Mouse (Mus musculus) liver, embryonic 14.5 days (tissue): ENCODE data around the gene Naga. TPM values are rescaled to one million over a fixed set of nuclear protein-coding genes. Genes with fewer than 3 reads are reported as not detected.

Source experiments
- ATAC-seq: fragments of 200-750 bp; cut with Nextera tagmentation; 2 replicates; pipeline ENCODE4 v1.8.0; 2017; ENCODE audit warnings: moderate number of reproducible peaks, mild to moderate bottlenecking, moderate library complexity; ENCODE audit not compliant: insufficient read depth
- DNase-seq, 3 experiments: peaks; one replicate each; pipeline ENCODE4 v3.0.0-alpha.2; 2012 to 2013; ENCODE audit warnings: low read depth in 3 of 3, low spot score in 3 of 3
- H3K27ac ChIP-seq: fragments of 300-500 bp; sonication (generic); 2 replicates; pipeline ENCODE4 v1.5.1; 2014; ENCODE audit warnings: moderate library complexity, mild to moderate bottlenecking, control low read depth, inconsistent platforms
- H3K27me3 ChIP-seq: fragments of 300-500 bp; sonication (generic); 2 replicates; pipeline ENCODE4 v1.6.1; 2014; ENCODE audit warnings: mild to moderate bottlenecking, low read length, moderate library complexity; ENCODE audit not compliant: control insufficient read depth, insufficient read depth
- H3K36me3 ChIP-seq: fragments of 300-500 bp; sonication (generic); replicated peaks from 2 replicates; pipeline ENCODE4 v1.6.1; 2014; ENCODE audit warnings: low read depth; ENCODE audit not compliant: control insufficient read depth, insufficient read depth
- H3K4me1 ChIP-seq, 2 experiments: fragments of 200-500 bp in 1 of 2; fragments of 300-500 bp in 1 of 2; sonication (generic) in 1 of 2; replicated peaks; 2 replicates each; pipeline ENCODE4 v1.6.1; 2012 to 2014; ENCODE audit warnings: antibody characterized with exemption in 1 of 2, inconsistent platforms in 1 of 2, low read length in 1 of 2; ENCODE audit not compliant: control insufficient read depth in 2 of 2, insufficient read depth in 2 of 2
- H3K4me2 ChIP-seq: fragments of 300-500 bp; sonication (generic); 2 replicates; pipeline ENCODE4 v1.6.1; 2014; ENCODE audit warnings: low read depth, mild to moderate bottlenecking, control low read depth, moderate library complexity
- H3K4me3 ChIP-seq, 2 experiments: fragments of 200-500 bp in 1 of 2; fragments of 300-500 bp in 1 of 2; sonication (generic) in 1 of 2; 2 replicates each; pipeline ENCODE4 v1.5.1; 2012 to 2014; ENCODE audit warnings: low read depth in 2 of 2, low read length in 2 of 2, mild to moderate bottlenecking in 2 of 2, control low read depth in 1 of 2, inconsistent platforms in 1 of 2, moderate library complexity in 1 of 2; ENCODE audit not compliant: insufficient read depth in 1 of 2
- H3K9ac ChIP-seq: fragments of 300-500 bp; sonication (generic); replicated peaks from 2 replicates; pipeline ENCODE4 v1.6.1; 2014; ENCODE audit warnings: mild to moderate bottlenecking, control low read depth, moderate library complexity
- H3K9me3 ChIP-seq: fragments of 300-500 bp; sonication (generic); 2 replicates; pipeline ENCODE4 v1.6.1; 2016; ENCODE audit warnings: low read length, mixed read lengths; ENCODE audit not compliant: control insufficient read depth
- CTCF ChIP-seq: IDR thresholded peaks from 2 replicates; pipeline ENCODE4 v1.5.1; 2016; ENCODE audit warnings: antibody characterized with exemption, low read depth, control low read depth
- EP300 ChIP-seq: IDR thresholded peaks from 2 replicates; pipeline ENCODE4 v1.6.1; 2016; ENCODE audit warnings: antibody characterized with exemption, low read depth
- WGBS: fragments of 180-500 bp; shearing (Covaris S2); extraction: QIAGEN DNeasy Blood & Tissue Kit; methylation state at CpG from one replicate; pipeline ENCODE4 v1.1.7; 2014; ENCODE audit not compliant: insufficient replicate concordance; 5-methylcytosine and 5-hydroxymethylcytosine counted together
- polyA plus RNA-seq, 2 experiments: library from polyadenylated mRNA; depleted of rRNA in 1 of 2; stranded (reverse) in 1 of 2; unstranded in 1 of 2; fragments of >200 nt; fragmentation: Nextera tagmentation in 1 of 2; extraction: Ambion mirVana in 1 of 2; gene quantifications; 2 replicates each; pipeline versions ENCODE4 v1.2.1 to v1.2.3; 2012 to 2014

The Naga gene
- polyA plus RNA-seq, 2 experiments, result 34.2 to 47.7 TPM

- Histone ChIP-seq H3K9me3 (no peaks in the 10 kb centered on the region), H3K27ac (no peak overlapping the region), H3K4me1 (peaks cover 0 to 5% of the 10 kb centered on the region in 2 experiments; a peak in 2 of 4 replicates), H3K4me2 (no peak overlapping the region), H3K9ac (no peak overlapping the region), H3K27me3 (no peaks in the 10 kb centered on the region), H3K4me3 (no peak overlapping the region), H3K36me3 (no peaks in the 10 kb centered on the region)
- 78% methylated on average over 3 of the region's 4 CpGs for WGBS
- no peak for ATAC-seq
- DNase-seq, result no peak
- TF ChIP-seq CTCF (no peak), EP300 (no peak)
Observed at GRCm38 (mm10) chr15:82362234-82362633, 23.5 kb upstream of the Naga start.

DNA sequence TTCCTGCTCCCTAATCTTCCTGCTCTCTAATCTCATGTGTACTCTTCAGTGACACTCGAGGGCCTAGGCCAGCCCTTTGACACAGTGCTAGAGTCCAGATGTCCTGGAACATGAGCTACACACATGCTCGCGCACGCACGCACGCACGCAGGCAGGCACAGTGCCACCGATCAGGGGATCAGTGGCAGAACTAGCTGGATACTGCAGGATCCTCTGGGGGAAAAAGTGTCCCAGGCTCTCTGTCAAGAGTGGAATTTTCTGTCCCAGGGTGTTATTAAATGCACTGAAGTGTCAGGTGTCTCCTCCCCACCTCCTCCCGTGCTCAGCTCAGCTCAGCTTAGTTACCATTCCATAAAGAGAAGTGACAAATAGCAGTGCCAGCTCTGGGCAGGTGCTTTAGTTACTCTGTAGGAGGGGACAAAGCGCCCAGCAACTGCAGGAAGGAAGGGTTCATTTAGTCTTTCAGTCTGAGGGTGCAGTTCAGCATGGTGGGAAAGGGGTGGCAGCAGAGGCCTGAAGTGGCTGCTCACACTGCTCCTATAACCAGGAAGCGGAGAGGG lies 22.8 kb upstream of the Naga start:
- no peak for DNase-seq
- no peak overlapping the region for H3K9ac ChIP-seq

DNA sequence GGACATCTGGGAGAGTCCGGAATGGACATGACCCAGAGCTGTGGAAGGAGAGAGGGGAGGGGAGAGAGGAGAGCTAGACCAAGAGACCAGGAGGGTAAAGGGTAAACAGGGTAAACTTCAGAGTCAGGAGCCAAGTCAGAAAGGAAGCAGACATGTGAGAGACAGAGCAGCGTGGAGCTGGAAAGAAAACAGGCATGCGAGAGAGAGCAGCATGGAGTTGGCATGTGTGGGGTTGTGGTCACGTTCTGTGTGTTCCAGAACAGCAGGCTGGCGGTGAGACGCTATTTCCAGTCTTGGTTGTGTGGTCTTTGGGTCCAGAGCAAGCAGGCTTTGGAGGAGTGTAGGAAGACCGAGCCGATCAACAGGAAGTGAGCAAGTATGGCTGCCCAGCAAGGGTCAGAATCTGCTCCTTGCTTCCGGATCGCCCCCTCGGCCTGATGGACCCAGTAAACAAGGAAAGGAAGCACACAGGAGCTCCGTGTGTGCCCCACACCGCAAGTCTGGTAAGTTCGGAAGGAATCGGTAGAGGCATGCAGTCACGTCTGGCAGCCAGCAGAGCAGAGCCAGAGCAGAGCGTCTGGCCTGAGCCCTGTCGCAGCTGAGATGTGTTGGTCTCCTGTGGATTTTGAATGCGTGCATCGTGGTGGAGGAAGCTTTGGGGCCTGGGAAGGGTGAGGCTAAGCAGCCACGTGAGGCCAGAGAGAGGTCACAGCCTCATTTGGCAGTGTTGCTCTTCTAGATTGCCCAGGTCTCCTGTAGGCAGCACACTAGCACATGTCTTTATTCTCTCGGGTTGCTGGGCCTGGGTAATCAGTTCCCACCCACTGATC lies 19.9 kb upstream of the Naga start:
- H3K36me3 ChIP-seq, result no peaks in the 10 kb centered on the region
- no peaks in the 10 kb centered on the region for H3K9me3 ChIP-seq
- no peaks in the 10 kb centered on the region for H3K27me3 ChIP-seq
- ATAC-seq, result no peak
- peaks cover 7% of the 10 kb centered on the region in 2 experiments; a peak in 3 of 4 replicates for H3K4me1 ChIP-seq
- H3K9ac ChIP-seq, result no peak overlapping the region
- no peak overlapping the region for H3K4me3 ChIP-seq
- WGBS, result 62% methylated on average over 22 of the region's 22 CpGs
- no peak for DNase-seq
- no peak overlapping the region for H3K27ac ChIP-seq
- no peak for TF ChIP-seq CTCF
- no peak for TF ChIP-seq EP300
- no peak overlapping the region for H3K4me2 ChIP-seq

More for the DNA sequence above, 22.8 kb upstream of the Naga start:
- Histone ChIP-seq H3K4me2 (no peak overlapping the region), H3K4me1 (peaks cover 0 to 5% of the 10 kb centered on the region in 2 experiments; a peak in 2 of 4 replicates), H3K36me3 (no peaks in the 10 kb centered on the region), H3K9me3 (no peaks in the 10 kb centered on the region), H3K27ac (no peak overlapping the region), H3K27me3 (no peaks in the 10 kb centered on the region), H3K4me3 (no peak overlapping the region)
- peak; percentile 41; the same call in 1 of the 2 replicates for ATAC-seq
- WGBS, result 68% methylated on average over 11 of the region's 11 CpGs
- TF ChIP-seq EP300, result no peak
- peak; percentile 40 for TF ChIP-seq CTCF

DNA sequence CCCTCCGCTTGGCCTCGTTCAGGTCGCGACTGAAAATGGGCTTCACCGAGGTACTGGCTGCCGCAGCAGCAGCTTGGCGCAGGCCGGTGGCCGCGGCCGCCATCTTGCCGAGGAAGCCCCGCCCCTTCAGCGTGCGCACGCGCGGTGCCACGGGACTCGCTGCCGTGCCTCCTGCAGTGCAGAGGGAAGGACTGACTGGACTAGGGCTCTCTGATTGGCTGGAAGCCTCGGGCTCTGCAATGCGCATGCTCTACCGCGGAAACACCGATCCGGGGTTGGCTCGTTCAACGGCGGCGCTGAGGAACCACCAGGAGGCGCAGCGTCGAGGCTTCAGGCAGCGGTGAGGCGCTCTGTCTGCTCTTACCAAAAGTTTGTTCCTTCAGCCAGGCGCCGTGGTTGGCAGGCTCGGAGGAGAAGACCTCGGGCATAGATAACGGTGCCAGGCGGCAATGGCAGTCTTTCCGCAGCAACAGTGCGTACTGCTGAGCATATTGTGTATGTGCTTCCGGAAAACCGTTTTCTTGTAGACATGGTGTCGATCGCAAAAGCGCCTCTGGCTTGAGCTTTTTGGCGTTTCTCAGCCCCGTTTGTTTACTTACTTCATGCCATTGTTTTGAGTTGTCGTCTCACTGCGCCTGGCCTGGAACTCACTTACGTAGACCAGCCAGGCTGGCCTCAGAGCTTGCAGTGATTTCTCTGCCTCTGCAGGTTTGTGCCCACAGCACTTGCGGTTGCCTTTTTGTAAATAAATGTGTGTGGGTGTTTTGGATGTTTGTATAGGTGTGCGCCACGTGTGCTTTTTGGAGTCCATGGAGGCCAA lies 15.6 kb upstream of the Naga start, which contains the start of gene Ndufa6:
Gene Ndufa6, minus strand, starts transcription at position 197 of the 820 bp plus-strand sequence.
- no peak for TF ChIP-seq EP300
- peak; percentile 100 for TF ChIP-seq CTCF
- 2% methylated on average over 57 of the region's 57 CpGs for WGBS
- ATAC-seq (peak; percentile 99), DNase-seq (peak; percentile 97)
- Histone ChIP-seq H3K27ac (peak within 1 kb of the TSS; percentile 90), H3K9me3 (no peaks in the 10 kb centered on the region), H3K4me2 (peak within 1 kb of the TSS; percentile 97), H3K4me1 (peaks cover 27 to 36% of the 10 kb centered on the region in 2 experiments), H3K9ac (peak within 1 kb of the TSS; percentile 98), H3K27me3 (no peaks in the 10 kb centered on the region), H3K4me3 (peak within 1 kb of the TSS; percentile 80 to 82), H3K36me3 (peaks cover 20% of the 10 kb centered on the region)
